Mouse (Mus musculus) brown adipose tissue, adult 24 weeks (tissue): ENCODE measurements around the gene Adat3. TPM values are rescaled to one million over a fixed set of nuclear protein-coding genes. Genes with fewer than 3 reads are reported as not detected.
A peak's percentile ranks its signal among the peaks of the same experiment; 100 is the strongest.

Experiments
- H3K27ac ChIP-seq: fragments of 200-500 bp; replicated peaks from 2 replicates; pipeline ENCODE4 v1.5.1; 2012; ENCODE audit warnings: low read depth, mild to moderate bottlenecking, low read length
- H3K4me1 ChIP-seq: fragments of 200-500 bp; 2 replicates; pipeline ENCODE4 v1.6.1; 2012; ENCODE audit warnings: low read length, mixed read lengths; ENCODE audit not compliant: control insufficient read depth, insufficient read depth, insufficient read length
- H3K4me3 ChIP-seq: fragments of 200-500 bp; 2 replicates; pipeline ENCODE4 v1.5.1; 2012; ENCODE audit warnings: low read depth, mild to moderate bottlenecking, low read length, moderate library complexity; ENCODE audit not compliant: insufficient read depth
- polyA plus RNA-seq: library from polyadenylated mRNA; stranded (reverse); fragments of >200 nt; gene quantifications from 2 replicates; pipeline ENCODE4 v1.2.4, GENCODE M21; 2012; ENCODE audit not compliant: missing spikeins, insufficient read depth, insufficient read length

Gene Adat3
- polyA plus RNA-seq, 1 experiment = not detected

DNA sequence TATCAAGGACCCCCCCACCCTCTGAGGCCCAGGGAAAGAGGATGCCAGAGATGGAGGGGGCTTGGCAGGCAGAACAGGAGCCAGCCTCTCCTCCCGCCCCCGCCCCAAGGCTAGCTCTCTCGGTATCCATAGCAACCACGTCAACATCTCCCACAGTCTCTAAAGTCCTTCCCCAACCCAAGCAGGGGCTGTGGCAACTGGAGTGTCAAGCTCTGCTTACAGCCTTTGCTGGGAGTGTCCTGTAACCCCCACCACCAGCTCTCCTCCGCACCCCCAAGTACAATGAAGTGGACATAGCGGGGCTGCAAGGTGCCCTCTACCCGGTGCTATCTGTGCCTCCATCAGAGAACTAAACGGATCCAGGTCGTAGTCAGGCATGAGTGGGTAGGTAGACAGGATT lies 28.7 kb upstream of the Adat3 start:
- H3K4me3 ChIP-seq = no peak overlapping the region
- no peak overlapping the region for H3K27ac ChIP-seq
- peaks cover 18% of the 10 kb centered on the region; the same call in 1 of the 2 replicates for H3K4me1 ChIP-seq

DNA sequence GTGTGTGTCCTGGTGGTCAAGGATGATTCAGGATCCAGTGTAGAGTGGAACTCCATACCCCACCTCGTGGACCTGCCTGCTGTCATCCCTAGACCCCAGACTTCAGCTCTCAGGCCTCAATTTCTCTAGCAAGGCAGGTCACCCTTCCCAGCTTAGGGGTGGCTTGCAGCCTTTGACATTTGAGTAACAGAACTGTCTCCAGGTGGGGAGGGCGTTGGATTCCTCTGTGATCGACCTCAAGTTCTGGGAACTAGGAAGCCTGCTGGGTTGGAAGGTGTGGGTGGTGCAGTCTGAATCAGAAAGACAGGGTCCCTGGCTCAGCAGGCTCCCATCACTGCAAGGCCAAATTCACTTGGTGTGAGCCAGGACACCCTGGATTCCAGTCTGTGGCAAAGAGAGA lies 27.8 kb upstream of the Adat3 start:
- Histone ChIP-seq H3K4me1 (peaks cover 18% of the 10 kb centered on the region; the same call in 1 of the 2 replicates), H3K4me3 (no peak overlapping the region), H3K27ac (no peak overlapping the region)

DNA sequence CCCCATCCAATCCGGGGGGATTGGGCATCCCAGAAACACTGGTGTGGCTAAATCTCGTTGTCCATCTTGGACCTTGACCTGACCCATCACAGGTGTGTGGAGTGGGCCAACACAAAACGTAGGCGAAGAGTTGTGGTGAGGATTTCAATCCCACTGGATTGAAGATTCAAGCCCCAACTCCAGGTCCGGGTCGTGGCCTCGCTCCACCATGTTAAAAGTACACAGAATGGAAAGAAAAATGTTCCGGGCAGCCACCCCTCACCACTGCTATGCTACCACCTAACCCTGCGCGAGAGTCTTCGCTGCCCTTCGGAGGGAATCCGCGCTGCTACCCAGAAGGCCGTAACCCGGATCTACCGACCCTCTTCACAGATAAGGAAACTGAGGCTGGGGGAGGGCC lies 26.8 kb upstream of the Adat3 start:
- Histone ChIP-seq H3K4me3 (peak overlapping the region; percentile 87), H3K27ac (no peak overlapping the region), H3K4me1 (peaks cover 15% of the 10 kb centered on the region; the same call in 1 of the 2 replicates)

DNA sequence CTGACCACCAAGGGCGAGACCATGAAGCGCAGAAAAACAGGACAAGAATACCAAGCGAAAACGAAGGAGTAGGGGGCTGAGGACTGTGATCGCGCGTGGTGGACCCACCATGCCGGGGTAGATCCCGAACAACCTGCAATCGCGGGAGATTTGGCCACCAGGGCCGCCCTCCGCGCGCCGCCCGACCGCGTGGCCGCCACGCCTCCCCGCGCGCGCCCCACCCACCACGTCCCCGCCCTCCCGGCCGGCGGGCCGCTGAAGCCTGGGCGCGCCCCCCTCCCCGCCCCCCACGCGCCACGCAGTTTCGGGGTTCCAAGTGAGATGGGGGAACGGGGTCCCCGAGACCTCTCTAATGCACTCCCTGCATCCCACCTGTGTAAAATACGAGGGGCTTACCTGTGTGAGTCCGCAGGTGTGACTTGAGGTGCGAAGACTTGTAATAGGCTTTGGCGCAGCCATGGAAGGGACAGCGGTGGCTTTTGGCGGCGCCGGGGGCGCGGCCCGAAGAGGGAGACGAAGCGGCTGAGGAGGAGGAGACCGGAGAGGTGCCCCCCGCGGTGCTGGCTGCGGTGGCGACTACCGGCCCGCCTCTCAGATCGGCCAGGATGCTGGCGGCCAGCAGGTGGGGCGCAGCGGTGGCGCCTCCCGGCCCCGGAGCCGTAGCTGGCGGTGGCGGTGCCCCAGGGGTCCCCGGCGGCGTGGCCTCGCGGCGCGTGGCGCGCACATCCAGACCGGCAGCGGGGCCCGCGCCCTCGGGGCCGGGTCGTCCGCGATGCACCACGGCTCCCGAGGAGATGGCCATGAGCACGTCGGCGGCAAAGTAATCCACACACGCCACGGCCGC lies 26.1 kb upstream of the Adat3 start:
- Histone ChIP-seq H3K27ac (peak overlapping the region; percentile 80), H3K4me1 (peaks cover 8% of the 10 kb centered on the region; the same call in 1 of the 2 replicates), H3K4me3 (peak overlapping the region; percentile 87)

DNA sequence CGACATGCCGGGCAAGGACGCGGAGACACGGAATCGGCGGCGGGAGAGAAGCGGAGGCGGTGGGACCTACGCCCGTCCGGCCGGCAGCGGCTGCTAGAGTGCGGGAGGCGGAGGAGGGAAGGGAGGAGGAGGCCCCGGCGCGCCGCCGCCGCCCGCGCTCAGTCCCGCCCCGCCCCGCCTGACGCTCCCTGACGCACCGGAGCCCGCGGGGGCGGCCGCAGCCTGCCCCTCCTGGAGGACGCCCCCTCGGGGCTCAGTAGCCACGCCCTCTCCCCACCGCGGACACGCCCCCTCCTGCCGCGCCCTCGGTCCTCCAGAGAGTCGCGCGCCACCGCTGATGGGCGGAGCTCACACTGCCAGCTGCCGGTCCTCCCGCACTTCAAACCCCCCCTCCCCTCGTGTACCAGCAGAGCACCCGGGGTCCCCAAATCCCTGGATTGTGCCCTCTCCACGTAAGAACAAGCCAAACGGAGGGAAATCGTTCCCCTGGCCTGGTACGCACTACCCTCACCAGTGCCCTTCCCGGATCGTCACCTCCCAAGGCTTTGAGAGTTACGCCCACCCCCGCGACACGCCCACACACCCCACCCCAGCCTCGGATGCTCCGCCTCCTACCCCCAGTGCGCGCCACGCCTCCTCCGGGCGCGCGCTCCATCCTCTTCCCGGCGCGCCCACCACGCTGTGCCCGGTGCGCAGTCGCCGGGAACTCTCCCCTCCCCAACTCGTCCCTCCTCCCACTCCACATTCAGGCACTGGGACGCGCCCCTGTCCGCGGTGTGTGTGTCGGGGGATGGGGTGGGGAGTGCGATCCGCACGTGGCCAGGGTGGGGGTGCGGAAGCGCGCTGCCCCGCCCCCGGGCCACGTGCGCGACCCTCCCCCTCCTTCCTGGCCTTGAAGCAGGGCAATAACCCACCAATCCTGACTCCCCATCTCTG lies 25.2 kb upstream of the Adat3 start, which contains the start of gene Klf16:
Klf16 (minus strand) TSS at position 127 of the 936 bp plus-strand sequence.
- H3K4me1 ChIP-seq = 0 out of 2 replicates have a peak, but pooled peaks cover 5% of the 10 kb centered on the region
- peak within 1 kb of the TSS; percentile 95 for H3K27ac ChIP-seq
- H3K4me3 ChIP-seq = peak within 1 kb of the TSS; percentile 92

DNA sequence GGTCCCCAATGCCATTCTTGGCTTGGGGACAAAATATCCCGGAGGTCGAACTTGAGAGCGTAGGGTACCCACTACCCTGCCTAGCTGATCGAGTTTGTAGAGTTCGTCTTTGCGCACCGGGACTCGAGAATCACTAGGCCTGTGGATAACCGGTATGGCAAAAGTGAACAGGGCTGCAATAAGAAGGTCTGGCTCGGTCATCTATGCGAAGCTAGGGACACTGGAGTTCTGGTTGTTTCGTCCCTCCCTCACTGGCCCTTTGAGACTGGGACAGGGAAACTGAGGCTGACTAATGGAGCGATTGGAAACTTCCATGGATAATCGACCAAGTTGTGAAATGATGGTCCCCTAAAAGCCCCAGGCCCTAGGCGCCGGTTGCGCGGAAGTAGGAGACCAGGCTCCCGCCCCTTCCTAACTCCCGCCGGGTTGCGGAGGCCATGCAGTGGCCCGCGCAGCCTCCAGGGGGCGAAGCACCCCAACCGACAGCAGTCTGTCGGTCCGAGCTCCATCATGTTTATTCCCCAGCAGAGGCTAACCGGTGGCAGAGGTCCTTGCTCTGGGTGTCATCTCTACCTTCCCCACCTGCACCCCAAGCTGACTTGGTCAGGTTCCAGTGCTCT lies 24.4 kb upstream of the Adat3 start:
- H3K27ac ChIP-seq = peak overlapping the region; percentile 85
- 0 out of 2 replicates have a peak, but pooled peaks cover 5% of the 10 kb centered on the region for H3K4me1 ChIP-seq
- H3K4me3 ChIP-seq = peak overlapping the region; percentile 92

DNA sequence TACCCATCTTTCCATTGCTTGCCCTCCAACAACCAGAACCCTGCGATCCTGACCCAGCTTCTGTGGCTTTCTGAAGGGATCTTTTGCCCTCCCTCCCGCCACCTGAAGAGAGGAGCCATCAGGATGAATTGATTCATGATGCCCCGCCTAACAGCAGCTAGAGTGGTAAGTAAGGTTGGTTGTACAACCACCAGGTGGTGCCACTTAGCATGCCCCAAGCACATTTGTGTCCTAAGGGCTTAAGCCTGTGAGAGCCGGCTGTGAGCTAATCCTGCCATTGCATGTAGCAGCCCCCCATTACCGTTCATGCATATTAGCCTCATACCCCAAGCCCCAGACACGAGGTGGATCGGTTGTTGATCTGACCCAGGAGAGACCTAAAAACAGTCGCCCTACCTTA lies 23.8 kb upstream of the Adat3 start:
- peak overlapping the region; percentile 38 for H3K27ac ChIP-seq
- H3K4me3 ChIP-seq = peak overlapping the region; percentile 92
- H3K4me1 ChIP-seq = peaks cover 8% of the 10 kb centered on the region; the same call in 1 of the 2 replicates

DNA sequence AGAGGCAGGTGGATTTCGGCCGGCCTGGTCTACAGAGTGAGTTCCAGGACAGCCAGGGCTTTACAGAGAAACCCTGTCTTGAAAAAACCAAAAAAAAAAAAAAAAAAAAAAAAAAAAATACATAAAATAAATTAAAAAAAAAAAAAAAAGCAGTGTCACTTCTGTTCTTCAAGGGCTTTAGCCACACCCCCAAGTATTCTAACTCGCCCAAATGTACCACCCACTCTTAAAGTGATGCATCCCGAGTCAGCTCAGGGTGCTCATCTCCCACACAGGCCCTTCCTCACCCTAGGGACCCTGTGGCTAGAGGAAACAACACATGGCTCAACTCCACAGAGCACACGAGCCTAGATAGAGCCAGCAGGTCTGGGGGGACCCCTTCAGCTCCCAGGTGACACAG lies 19.6 kb upstream of the Adat3 start:
- no peak overlapping the region for H3K27ac ChIP-seq
- H3K4me3 ChIP-seq = no peak overlapping the region
- H3K4me1 ChIP-seq = peaks cover 21% of the 10 kb centered on the region

DNA sequence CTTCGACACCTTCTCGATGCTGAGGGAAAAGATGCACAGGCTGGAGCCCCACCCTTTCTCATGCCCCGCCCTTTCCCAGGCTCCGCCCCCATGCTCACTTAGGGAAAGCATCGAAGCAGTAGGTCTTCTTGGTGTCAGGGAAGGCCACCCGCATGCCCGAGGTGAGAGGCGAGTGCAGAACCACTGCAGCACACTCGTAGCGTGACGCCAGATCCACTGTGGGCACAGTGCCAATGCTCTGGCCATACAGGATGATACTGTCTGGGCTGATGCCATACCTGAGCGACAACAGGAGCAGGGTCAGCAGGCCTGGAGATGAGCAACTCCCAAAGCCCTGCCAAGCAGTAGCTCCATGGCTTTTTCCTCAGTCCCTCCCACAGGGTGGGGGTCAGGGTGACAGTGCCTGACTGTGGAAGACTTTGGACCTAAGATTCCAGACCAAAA lies 18.6 kb upstream of the Adat3 start:
- H3K4me3 ChIP-seq = peak overlapping the region; percentile 65; the same call in 1 of the 2 replicates
- peak overlapping the region; percentile 61 for H3K27ac ChIP-seq
- peaks cover 30% of the 10 kb centered on the region for H3K4me1 ChIP-seq

DNA sequence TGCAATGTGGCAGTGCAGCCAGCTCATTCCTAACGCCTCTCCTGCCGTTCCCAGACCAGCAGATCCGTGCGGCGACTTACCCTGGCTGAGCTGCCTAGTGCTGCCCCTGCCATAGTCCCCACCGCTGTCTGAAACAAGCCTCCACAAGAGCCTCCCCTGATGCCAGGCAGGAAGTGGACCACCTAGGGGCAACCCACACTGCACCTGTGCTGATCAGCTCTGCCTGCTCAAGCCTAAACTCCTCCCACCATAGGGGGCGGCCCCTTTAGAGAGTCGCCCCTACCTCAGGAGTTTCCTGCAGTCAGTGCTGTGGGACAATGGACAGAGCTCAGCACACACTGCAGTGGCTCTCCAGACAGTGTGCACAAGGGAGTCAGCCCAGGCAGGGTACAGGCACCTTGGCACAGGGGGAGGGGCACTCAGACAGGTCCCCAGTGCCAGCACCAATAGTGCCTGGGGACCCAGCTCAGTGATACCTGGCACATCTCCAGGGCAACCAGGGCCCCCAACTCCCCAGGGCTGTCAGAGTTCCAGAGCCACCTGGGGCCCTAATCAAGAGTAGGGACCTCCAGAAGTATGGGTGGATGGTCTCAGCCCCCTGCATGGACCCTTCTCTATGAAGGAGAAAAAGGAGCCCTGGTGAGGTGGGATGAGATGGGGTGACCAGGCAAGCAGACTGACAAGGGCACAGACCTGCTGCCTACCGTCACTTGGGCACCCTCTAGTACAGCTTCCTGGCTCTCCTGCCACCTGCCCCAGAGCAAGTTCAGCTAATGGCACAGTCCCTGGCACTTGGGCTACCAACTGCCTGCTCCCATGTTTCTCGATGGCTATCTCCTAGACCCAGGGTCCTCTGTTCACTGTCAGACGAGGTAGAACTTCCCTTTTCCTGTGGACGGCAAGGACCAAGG lies 17.8 kb upstream of the Adat3 start:
- peak overlapping the region; percentile 65 for H3K4me3 ChIP-seq
- peak overlapping the region; percentile 61 for H3K27ac ChIP-seq
- H3K4me1 ChIP-seq = peaks cover 32% of the 10 kb centered on the region

DNA sequence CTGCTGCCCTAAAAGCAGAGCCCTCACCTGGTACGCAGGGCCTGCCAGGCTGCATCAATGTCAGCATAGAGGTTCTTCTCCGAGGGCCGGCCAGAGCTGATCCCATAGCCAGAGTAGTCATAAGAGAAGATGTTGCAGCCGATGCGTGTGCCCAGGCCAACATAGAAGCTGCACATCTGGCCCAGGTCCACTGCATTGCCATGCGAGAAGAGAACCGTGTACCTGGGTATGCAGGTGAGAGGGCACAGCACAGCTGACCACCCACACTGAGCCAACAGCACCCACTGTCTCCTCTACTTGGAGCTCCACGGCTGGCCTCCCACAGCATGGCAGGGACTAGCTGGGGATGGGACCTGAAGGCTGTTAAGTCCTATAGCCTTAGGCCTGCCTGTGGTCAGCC lies 17.1 kb upstream of the Adat3 start:
- Histone ChIP-seq H3K4me1 (peaks cover 32% of the 10 kb centered on the region), H3K27ac (peak overlapping the region; percentile 97; the same call in 1 of the 2 replicates), H3K4me3 (peak overlapping the region; percentile 65)

DNA sequence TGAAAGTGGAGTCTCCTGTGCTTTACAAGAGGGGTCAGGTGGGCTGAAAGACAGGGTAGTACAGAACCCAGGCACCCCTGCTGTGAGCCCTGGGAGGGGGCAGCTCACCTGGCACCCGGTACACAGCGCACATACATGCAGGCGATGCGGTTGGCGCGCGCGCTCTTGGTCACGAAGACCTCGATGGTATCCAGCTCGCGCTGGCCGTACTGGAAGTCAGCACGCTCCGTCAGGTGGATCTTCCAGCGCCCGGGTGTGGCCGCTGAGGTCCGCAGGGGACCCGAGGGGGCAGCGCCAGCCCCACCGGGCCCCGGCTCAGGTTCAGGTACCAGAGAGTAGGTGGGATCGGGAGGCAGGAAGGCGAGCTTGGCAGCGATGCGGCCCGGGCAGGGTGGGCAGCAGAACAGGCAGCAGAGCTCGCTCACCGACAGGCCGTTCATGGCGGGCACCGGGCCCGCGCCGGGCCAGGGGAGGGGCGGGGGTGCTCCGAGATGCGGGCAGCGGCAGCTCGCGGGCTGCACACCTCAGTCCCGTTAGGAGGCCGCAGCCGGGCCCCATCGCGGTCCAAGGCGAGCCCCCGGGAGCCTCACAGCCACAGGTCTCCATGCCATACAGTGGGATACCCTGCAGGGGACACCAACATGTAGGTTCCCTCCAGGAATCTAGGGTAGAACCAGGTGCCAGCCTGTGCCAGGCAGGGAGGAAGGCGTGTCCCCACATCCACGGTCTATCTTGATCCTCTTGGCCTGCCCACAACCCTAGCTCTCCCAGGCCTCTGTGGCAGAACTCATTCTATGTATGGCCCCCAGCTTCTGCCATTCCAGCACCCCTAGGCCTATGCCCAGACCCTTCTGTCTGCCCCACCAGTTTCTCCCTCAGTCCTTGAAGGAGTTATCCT lies 16.0 kb upstream of the Adat3 start:
- peak overlapping the region; percentile 97 for H3K27ac ChIP-seq
- peaks cover 32% of the 10 kb centered on the region for H3K4me1 ChIP-seq
- peak overlapping the region; percentile 65 for H3K4me3 ChIP-seq

DNA sequence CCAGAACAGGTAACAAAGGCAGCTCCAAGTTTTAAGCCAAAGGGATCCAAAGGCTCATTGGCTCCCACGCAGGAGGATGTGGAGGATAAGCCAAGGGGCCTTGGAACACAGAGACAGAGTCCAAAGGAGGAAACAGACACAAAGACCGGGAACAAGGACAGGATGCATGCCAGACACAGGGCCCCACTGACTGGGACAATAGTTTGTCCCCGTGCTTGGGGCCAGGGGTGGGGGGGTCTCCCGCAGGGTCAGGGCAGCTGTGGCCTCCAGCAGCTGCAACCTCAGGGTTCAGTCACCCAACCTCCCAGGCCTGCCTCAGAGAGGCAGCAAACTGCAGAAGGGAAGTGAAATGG lies 15.4 kb upstream of the Adat3 start:
- Histone ChIP-seq H3K4me3 (peak overlapping the region; percentile 65), H3K27ac (peak overlapping the region; percentile 97), H3K4me1 (peaks cover 32% of the 10 kb centered on the region)
